Mouse (Mus musculus) liver, embryonic 14 days (tissue): ENCODE results near the gene Atraid. TPM values are rescaled to one million over a fixed set of nuclear protein-coding genes. Genes with fewer than 3 reads are reported as not detected.

Source experiments
- polyA plus RNA-seq: library from polyadenylated mRNA; depleted of rRNA; stranded (reverse); fragments of >200 nt; gene quantifications from 2 replicates; pipeline ENCODE4 v1.2.3, GENCODE M21; 2012; rRNA removed

Gene Atraid
- polyA plus RNA-seq: 26.4 and 31.3 TPM in 2 replicates

DNA sequence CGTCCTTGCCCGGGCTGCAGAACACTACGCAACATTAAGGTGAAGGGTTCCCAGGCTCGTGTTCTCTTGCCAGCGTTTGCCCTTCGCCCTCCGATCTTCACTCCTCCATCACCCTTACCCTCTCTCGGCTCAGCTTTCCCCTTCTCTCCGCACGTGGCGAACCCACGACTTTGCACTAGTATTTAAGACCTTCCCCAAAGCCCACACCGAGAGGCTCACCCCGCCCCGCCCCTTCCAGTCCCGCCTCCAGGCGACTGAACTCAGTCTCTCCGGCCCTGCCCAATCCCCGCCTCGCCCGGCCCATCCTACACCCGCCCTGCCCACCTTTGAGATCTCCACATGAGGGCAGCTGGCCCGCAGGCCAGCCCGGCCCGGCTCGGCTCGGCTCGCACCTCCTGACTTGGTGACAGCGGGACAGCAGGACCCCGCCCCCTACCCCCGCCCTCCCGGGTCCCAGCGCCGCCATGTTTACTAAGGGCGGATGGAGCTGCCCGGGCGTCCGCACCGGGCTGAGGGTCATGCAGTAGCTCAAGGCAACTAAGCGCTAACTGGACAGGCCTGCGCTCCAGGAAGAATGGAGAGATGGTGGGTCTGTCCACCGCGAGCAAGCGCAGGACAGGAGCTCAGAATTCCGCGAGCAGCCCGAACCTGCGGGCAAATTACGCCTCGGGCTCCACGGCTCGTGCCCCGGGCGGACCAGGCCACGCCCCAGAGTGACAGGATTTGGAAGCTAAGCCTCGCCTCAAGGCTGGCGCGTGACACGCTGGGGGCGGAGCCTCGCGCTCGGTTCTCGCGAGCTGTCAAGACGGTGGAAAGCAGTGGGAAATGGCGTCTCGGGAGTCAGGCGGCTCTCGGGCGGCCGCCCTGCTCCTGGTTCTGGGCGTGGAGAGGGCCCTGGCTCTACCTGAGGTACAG lies at the start of gene Atraid:
Atraid (plus strand) TSS at position 465 of the 915 bp plus-strand sequence.

DNA sequence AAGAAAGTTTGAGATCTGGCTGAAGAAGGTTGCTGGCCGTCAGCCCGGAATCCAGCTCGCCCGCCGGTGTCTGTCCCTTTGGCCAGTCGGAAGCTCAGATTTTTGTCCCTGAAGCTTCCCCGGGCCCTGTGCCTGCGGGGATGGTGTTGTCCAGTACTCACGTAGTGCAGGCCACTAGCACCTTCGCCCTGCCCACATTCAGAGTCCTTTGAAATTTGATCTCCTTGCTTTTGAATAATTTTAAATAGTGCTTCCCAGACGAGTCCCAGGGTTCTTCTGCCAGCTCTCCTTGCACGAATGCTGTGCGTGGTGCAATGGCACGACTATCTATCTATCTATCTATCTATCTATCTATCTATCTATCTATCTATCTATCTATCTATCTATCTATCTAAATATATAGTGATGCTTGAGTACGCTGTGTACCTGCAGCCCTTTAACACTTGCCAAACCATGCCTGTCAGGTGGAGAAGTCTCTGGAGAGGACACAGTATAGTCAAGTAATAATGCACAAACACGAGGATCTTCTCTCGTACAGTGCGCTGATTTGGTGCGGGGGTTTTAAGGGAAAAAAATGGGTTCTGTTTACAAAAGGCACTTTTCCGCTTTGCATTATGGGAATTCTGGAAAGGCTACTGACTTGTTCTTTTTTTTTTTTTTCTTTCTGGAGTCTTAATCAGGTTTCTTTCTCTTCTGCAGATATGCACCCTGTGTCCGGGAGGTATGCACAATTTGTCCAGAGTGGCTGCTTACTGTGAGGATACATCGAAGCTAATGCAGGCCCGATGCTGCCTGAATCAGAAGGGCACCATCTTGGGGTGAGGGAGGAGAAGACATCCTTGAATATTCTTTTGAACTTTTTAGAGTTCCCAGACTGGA lies 890 bp downstream of the Atraid start, which contains the start of gene Slc5a6:
Slc5a6 (minus strand) TSS at position 162 of the 879 bp plus-strand sequence.

DNA sequence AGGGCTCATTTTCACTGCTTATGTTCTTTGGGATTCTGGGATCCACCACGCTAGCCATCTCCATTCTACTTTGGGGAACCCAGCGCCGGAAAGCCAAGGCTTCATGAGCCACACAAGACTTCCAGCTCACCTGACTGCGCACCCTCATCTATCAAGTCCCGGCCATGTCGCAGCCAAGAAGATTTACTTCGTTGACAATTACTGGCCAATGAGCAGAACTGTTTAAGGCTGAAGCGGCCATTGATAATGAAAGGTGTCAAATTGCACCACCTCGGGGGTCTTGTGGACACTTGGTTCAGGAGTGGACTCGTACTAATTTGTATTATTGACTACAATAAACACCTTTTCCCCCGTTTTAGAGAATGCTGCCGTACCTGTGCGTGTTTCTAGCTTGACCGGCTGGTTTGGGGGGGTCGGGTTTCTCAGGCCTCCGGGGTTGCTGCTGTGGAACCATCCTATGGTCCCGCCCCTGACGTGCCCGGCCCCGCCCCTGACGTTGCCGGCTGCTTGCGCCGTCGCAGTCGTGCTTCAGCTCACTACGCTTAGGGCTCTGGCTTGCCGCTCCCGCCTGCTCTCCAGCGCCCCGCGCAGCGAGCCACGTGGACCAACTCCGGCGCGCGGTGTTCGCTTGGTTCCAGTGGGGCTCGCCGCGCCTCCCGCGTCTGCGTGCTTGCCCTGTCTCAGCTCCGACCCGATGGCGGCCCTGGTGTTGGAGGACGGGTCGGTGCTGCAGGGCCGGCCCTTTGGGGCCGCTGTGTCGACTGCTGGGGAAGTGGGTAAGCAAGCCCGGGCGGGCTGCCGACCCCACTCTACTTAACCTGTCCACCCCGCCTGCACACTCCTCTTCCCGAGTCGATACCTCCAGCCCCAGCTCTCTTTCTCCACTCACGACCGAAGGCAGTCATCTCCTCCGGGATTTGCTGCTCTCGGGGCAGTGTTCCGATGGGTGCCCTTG lies 6.4 kb downstream of the Atraid start, which contains the start of gene Cad:
Cad (plus strand) TSS at position 520 of the 955 bp plus-strand sequence.

Other genes with a start within 250 kb of the Atraid start
- gene Mapre3, start 233.7 kb upstream of the Atraid start, polyA plus RNA-seq: 2.2 and 2.3 TPM in 2 replicates
- gene Tmem214, start 180.3 kb upstream of the Atraid start, polyA plus RNA-seq: 18.7 and 23.0 TPM in 2 replicates
- 3.8 and 4.8 TPM in 2 replicates for gene Agbl5, start 159.6 kb upstream of the Atraid start, polyA plus RNA-seq
- gene Ost4, start 140.5 kb upstream of the Atraid start, polyA plus RNA-seq: 203 and 205 TPM in 2 replicates
- 18.7 and 19.4 TPM in 2 replicates for gene Emilin1, start 134.9 kb upstream of the Atraid start, polyA plus RNA-seq
- gene Khk, start 126.9 kb upstream of the Atraid start, polyA plus RNA-seq: 32.0 and 33.2 TPM in 2 replicates
- gene Cgref1, start 102.7 kb upstream of the Atraid start, polyA plus RNA-seq: 4.2 and 4.3 TPM in 2 replicates
- 81.6 and 91.4 TPM in 2 replicates for gene Preb, start 88.0 kb upstream of the Atraid start, polyA plus RNA-seq
- 0.01 and 0.03 TPM in 2 replicates for gene Tcf23, start 79.7 kb upstream of the Atraid start, polyA plus RNA-seq
- gene Slc5a6, start 612 bp downstream of the Atraid start, polyA plus RNA-seq: 4.0 and 4.7 TPM in 2 replicates
- 16.6 and 19.0 TPM in 2 replicates for gene Cad, start 6.5 kb downstream of the Atraid start, polyA plus RNA-seq
- not detected in 2 replicates for gene Dnajc5g, start 58.0 kb downstream of the Atraid start, polyA plus RNA-seq
- 0.26 and 0.36 TPM in 2 replicates for gene Slc30a3, start 59.9 kb downstream of the Atraid start, polyA plus RNA-seq
- gene Trim54, start 68.4 kb downstream of the Atraid start, polyA plus RNA-seq: 0.31 TPM in 1 of 2 replicates, not detected in the other
- gene Ucn, start 90.5 kb downstream of the Atraid start, polyA plus RNA-seq: not detected in 2 replicates
- gene Mpv17, start 105.9 kb downstream of the Atraid start, polyA plus RNA-seq: 13.6 and 16.9 TPM in 2 replicates
- 0.66 and 0.67 TPM in 2 replicates for gene Gm29609, start 131.6 kb downstream of the Atraid start, polyA plus RNA-seq
- gene Gtf3c2, start 131.8 kb downstream of the Atraid start, polyA plus RNA-seq: 27.1 and 34.5 TPM in 2 replicates
- 21.9 and 25.8 TPM in 2 replicates for gene Snx17, start 144.9 kb downstream of the Atraid start, polyA plus RNA-seq
- 28.7 and 31.5 TPM in 2 replicates for gene Eif2b4, start 145.1 kb downstream of the Atraid start, polyA plus RNA-seq
- gene Zfp513, start 154.0 kb downstream of the Atraid start, polyA plus RNA-seq: 7.7 and 8.9 TPM in 2 replicates
- gene Ppm1g, start 172.4 kb downstream of the Atraid start, polyA plus RNA-seq: 123 and 129 TPM in 2 replicates
- gene Nrbp1, start 192.6 kb downstream of the Atraid start, polyA plus RNA-seq: 27.8 and 31.3 TPM in 2 replicates
- gene Gm9970, start 192.9 kb downstream of the Atraid start, polyA plus RNA-seq: not detected in 2 replicates
- 3.9 and 4.7 TPM in 2 replicates for gene Krtcap3, start 203.4 kb downstream of the Atraid start, polyA plus RNA-seq
- gene Ift172, start 242.8 kb downstream of the Atraid start, polyA plus RNA-seq: 3.4 and 3.7 TPM in 2 replicates
- 4.5 and 5.1 TPM in 2 replicates for gene Fndc4, start 247.8 kb downstream of the Atraid start, polyA plus RNA-seq
- gene Gckr, start 249.1 kb downstream of the Atraid start, polyA plus RNA-seq: 15.1 and 17.6 TPM in 2 replicates